Mouse (Mus musculus) MEL (cell line): ENCODE measurements around the gene Foxj3.

Experiments
- CTCF ChIP-seq, 3 experiments: IDR thresholded peaks in 2 of 3; conservative IDR thresholded peaks in 1 of 3; 2 replicates each; pipeline ENCODE4 v1.5.1; 2011 to 2012; ENCODE audit warnings: low read length in 3 of 3, low read depth in 2 of 3, mild to moderate bottlenecking in 2 of 3, improper control_type of control experiment in 1 of 3, inconsistent platforms in 1 of 3, mixed read lengths in 1 of 3, moderate library complexity in 1 of 3; ENCODE audit not compliant: control insufficient read depth in 1 of 3, insufficient read depth in 1 of 3, poor library complexity in 1 of 3, severe bottlenecking in 1 of 3
- TCF12 ChIP-seq: IDR thresholded peaks from 2 replicates; pipeline ENCODE4 v1.6.1; 2014; ENCODE audit warnings: low read depth, mild to moderate bottlenecking, inconsistent platforms, low read length, improper control_type of control experiment, moderate library complexity
- ZNF384 ChIP-seq: IDR thresholded peaks from 2 replicates; pipeline ENCODE4 v1.6.1; 2012; ENCODE audit warnings: low read depth, mild to moderate bottlenecking, inconsistent platforms, low read length, improper control_type of control experiment

- TF ChIP-seq TCF12 (no peak), ZNF384 (no peak), CTCF (IDR thresholded peaks at IDR 0.05 in 2 of 3, conservative IDR thresholded peaks at IDR 0.05 in 1 of 3; ENCODE audit: control insufficient read depth in 1 of 3, insufficient read depth in 1 of 3, low read depth in 2 of 3, low read length in 3 of 3, poor library complexity in 1 of 3, severe bottlenecking in 1 of 3) (no peak)
These were observed 14.1 kb downstream of the Foxj3 start for GRCm38 (mm10) chr4:119550864-119551263.
